Mouse (Mus musculus) cortical plate, adult 2 months (tissue): ENCODE data around the gene Cd5. TPM values are rescaled to one million over a fixed set of nuclear protein-coding genes. Genes with fewer than 3 reads are reported as not detected.
A peak's percentile ranks its signal among the peaks of the same experiment; 100 is the strongest.

Experiments used
- H3K27ac ChIP-seq: fragments of 200-500 bp; 2 replicates; pipeline ENCODE4 v1.5.1; 2012; ENCODE audit warnings: low read length, control low read depth, inconsistent platforms; ENCODE audit not compliant: insufficient read depth
- H3K4me1 ChIP-seq: fragments of 200-500 bp; 2 replicates; pipeline ENCODE4 v1.6.1; 2011; ENCODE audit warnings: low read length; ENCODE audit not compliant: control insufficient read depth, insufficient read depth
- H3K4me3 ChIP-seq: fragments of 200-500 bp; 2 replicates; pipeline ENCODE4 v1.5.1; 2011; ENCODE audit warnings: mild to moderate bottlenecking, low read length, control low read depth; ENCODE audit not compliant: insufficient read depth
- CTCF ChIP-seq: fragments of 200-500 bp; IDR thresholded peaks from 2 replicates; pipeline ENCODE4 v1.5.1; 2011; ENCODE audit warnings: mild to moderate bottlenecking, control low read depth, low read length; ENCODE audit not compliant: insufficient read depth; ENCODE audit errors: extremely low read depth
- POLR2A ChIP-seq: fragments of 200-500 bp; IDR thresholded peaks from 2 replicates; pipeline ENCODE4 v1.6.1; 2011; ENCODE audit warnings: mild to moderate bottlenecking, low read length, control low read depth; ENCODE audit not compliant: insufficient read depth; ENCODE audit errors: extremely low read depth
- polyA plus RNA-seq: library from polyadenylated mRNA; depleted of rRNA; stranded (reverse); fragments of >200 nt; gene quantifications from 2 replicates; pipeline ENCODE4 v1.2.3, GENCODE M21; 2012

The Cd5 gene
- polyA plus RNA-seq, 1 experiment = 0.08 TPM

DNA sequence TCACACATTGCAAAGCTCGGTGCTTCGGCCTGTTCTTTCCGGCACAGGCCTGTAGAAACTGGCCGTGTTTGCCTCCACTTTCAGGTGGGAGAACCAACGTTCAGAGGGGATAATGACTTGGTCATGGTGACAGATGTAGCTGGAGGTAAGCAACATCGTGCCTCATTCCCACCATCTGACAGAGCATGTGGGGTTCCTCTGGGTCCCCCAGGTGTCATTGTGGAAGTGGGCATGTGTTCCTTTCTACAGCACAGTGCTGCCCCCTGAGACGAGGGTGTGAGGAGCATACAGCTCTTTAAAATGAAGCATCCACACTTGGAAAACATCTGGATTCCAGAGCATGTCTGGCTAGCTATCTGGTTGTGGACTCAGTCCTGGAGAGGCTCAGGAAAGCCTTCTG, 4.2 kb downstream of the Cd5 start:
- Histone ChIP-seq H3K4me3 (no peak overlapping the region), H3K27ac (no peak overlapping the region), H3K4me1 (0 out of 2 replicates have a peak, but pooled peaks cover 2% of the 10 kb centered on the region)
- no peak for TF ChIP-seq POLR2A
- no peak for TF ChIP-seq CTCF

DNA sequence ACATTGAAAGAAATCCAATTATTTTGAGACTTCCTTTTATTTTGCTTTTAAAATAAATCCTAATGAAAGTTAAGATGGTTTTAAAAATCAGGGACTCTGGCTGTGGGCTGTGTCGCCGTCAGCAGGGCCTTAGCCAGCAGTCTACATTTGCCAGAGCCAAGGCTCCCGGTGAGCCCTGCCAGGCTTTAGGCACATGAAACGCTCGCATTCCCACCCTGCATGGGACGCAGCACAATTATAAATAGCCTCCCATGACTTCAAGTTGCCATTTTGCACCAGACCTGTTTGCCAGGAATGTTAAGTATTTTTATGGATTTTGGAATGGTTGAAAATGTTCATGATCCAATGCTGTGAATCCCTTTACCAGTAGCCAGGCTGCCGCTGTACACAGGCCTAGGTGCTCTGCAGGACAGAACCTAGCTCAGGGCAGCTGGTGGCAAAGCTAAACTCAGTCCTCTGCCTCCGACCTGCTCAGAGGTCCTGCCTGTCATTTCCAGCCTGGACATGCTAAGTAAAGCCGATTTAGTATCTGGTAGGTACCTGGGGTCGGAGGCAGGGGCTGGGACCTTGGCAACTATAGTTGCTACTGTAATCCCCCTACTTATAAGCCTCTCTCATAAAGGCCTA, 5.2 kb downstream of the Cd5 start:
- TF ChIP-seq CTCF (no peak), POLR2A (no peak)
- Histone ChIP-seq H3K27ac (peak overlapping the region; percentile 60), H3K4me3 (no peak overlapping the region), H3K4me1 (0 out of 2 replicates have a peak, but pooled peaks cover 2% of the 10 kb centered on the region)

DNA sequence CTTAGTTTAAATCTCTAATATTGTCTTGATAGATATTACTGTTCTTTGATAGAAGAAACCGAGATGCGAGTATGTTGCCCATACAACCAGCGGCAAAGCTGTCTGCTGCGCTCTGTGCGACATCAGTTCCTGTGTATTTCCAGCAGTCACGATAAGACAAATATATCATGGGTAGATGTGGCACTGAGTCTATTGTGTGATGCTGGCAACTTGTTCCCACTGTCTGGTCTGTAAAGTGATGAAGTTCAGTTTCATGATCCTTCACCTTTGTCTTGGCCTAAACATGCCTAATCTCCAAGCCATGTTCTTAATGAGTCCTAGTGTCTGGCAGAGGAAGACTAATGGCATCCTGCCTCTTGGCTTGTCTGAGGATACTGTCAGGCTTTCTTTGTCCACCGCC, 6.1 kb downstream of the Cd5 start:
- Histone ChIP-seq H3K27ac (no peak overlapping the region), H3K4me1 (0 out of 2 replicates have a peak, but pooled peaks cover 2% of the 10 kb centered on the region), H3K4me3 (no peak overlapping the region)
- TF ChIP-seq CTCF = no peak
- TF ChIP-seq POLR2A = no peak

DNA sequence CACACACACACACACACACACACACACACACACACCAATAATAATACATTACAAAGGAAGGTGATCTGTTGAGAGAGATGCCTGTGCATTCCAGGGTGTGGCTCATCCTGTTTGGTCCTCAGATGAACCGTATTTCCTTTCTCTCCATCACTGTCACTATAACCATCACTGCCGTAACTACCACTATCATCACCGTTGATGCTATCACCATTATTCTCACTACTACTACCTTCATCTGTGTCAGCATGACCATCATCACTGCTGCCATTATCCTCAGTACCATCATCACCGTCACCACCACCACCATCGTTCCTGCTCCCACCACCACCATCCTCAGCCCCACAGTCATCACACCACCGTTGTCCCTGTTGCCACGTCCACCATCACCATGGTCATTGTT, 6.8 kb downstream of the Cd5 start:
- H3K27ac ChIP-seq = no peak overlapping the region
- TF ChIP-seq POLR2A = no peak
- TF ChIP-seq CTCF = no peak
- no peak overlapping the region for H3K4me3 ChIP-seq
- 0 out of 2 replicates have a peak, but pooled peaks cover 2% of the 10 kb centered on the region for H3K4me1 ChIP-seq

DNA sequence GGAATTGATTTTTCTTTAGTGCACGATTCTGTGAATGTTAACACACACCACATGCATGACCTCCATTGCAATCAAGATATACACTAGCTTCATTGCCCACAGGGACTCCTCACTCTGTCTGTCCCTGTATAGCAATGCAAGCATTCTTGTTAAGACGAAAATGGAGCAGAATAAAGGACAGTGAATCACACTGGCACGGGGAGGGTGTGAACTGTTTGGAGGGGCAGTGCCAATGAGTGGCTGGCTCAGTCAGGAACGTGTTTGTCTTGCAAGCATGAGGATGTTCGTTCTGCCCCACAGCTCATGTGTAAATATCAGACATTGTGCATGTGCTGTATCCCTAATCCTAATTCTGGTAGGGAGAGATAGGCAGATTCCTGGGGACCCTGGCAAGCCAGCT, 8.3 kb downstream of the Cd5 start:
- TF ChIP-seq CTCF (no peak), POLR2A (no peak)
- H3K4me1 ChIP-seq = peaks cover 2% of the 10 kb centered on the region; the same call in 1 of the 2 replicates
- H3K27ac ChIP-seq = no peak overlapping the region
- no peak overlapping the region for H3K4me3 ChIP-seq

DNA sequence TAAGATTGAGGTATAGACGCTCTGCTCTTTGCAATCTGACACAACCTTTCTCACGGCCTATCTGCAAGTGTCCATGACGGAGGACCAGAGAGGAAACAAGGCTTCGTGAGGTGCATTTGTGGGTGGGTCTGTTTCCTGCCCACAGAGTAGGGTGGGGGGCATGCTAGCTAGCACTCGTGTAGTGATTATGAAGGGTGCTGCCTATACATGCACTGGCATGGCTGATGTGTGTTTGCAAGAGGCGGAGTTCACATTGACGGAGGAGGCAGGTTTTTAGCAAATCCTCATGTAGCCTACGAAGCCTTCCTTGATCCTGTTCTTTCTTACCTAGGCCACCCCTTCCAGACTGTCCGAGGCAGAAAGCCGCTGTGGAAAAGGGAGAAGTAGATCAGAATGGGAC, 8.9 kb downstream of the Cd5 start:
- Histone ChIP-seq H3K27ac (no peak overlapping the region), H3K4me3 (no peak overlapping the region), H3K4me1 (peaks cover 2% of the 10 kb centered on the region; the same call in 1 of the 2 replicates)
- no peak for TF ChIP-seq POLR2A
- TF ChIP-seq CTCF = no peak

DNA sequence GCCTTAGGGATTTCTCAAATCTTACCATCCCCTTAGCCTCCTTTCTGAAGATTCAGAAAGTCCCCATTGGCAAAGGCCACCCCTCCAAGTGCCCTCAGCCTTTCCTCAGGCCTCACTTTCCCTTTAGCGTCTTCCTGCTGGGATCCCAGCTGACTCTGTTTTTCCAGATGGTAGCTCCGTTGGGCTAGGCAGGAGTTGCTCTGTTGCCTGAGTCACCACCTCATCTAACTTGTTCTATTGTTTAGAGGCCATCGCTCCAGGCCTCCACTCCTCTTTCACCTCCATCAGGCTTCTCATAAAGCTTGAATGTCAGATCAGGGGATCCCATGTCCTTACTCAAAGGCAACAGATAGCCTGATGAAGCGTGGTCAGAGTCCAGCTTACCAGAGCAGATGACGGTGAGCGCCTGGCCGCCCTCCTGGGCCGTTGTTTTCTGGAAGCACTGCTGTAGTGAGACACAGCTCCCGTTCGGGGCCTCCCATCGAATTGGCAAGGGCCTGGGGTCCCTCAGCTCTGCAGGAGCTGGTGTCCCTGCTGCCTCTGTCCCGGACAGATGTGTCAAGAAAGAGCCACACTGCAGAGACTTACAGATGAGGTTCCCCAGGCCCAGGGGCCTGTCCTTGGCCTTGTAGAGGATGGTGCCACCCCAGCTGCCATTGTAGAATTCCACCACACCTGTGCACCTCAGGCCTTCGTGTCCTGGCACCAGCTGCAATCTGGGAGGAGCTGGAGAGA, 14.0 kb downstream of the Cd5 start:
- no peak for TF ChIP-seq CTCF
- no peak for TF ChIP-seq POLR2A
- peaks cover 2% of the 10 kb centered on the region for H3K4me1 ChIP-seq
- no peak overlapping the region for H3K27ac ChIP-seq
- no peak overlapping the region for H3K4me3 ChIP-seq

DNA sequence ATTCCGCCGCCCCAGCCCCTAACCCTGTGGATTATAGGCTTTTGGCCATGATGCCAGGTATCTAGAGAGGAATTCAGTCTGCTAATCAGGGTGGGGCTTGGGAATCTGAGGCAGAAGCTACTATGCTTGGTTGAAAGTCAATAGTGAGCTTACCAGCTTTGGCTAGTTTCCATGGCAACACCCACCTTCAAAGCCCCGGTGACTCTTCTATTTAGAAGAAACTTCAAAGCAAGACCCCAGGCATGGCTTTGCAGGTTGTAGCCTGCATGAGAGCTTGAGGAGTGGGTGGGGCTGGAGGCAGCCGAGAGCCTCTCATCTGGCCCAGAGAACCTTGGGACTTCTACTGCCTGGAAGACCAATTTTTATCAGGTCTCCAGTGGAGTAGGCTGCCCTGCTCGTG, 15.2 kb downstream of the Cd5 start:
- no peak overlapping the region for H3K4me3 ChIP-seq
- H3K4me1 ChIP-seq = peaks cover 2% of the 10 kb centered on the region
- TF ChIP-seq POLR2A = no peak
- no peak for TF ChIP-seq CTCF
- no peak overlapping the region for H3K27ac ChIP-seq

DNA sequence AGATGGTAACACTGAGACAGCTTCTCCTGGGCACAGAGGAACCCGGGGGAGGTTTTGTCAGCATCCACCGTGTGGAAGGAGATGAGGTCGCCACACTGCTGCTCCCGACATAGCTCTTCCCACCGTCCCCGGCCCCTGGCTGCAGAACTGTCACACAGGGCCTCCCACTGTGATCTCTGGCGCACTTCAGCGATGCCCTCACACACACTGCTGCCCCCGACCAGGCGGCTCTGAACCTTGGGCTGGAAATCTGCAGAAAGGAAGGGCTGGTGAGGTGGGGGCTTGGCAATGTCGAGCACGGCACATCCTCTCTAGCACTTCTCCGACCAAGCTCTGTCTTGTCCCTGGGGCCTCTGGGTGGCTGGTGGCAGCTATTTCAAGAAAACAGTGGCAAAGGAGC, 15.7 kb downstream of the Cd5 start:
- Histone ChIP-seq H3K27ac (no peak overlapping the region), H3K4me1 (peaks cover 2% of the 10 kb centered on the region), H3K4me3 (no peak overlapping the region)
- TF ChIP-seq POLR2A (no peak), CTCF (no peak)

DNA sequence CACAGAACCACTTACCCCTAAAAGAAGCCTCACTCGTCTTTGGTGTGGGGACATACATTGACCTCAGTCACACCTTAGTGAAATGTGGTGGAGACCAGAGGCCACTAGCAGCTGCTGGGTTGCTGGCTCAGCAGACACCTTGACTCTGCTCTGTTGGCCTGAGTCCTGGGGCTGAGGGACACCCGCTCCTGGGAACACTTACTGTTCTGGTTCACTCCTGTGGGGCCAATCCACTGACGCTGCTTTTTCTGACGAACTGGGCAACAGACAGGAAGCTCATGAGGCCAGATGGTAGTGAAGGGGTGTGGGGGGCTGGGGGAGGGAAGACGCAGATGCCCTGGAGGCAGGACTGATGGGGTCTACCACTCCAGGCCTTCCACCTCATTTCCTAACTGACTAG, 17.7 kb downstream of the Cd5 start:
- H3K27ac ChIP-seq = no peak overlapping the region
- TF ChIP-seq CTCF (no peak), POLR2A (no peak)
- peaks cover 2% of the 10 kb centered on the region for H3K4me1 ChIP-seq
- no peak overlapping the region for H3K4me3 ChIP-seq
